Mouse (Mus musculus) brain, embryonic 14.5 days (tissue): Measurements from ENCODE around the gene Fndc7.

Experiments
- CTCF ChIP-seq: fragments of 200-500 bp; IDR thresholded peaks from 2 replicates; pipeline ENCODE4 v1.5.1; 2012; ENCODE audit warnings: inconsistent platforms, mild to moderate bottlenecking, moderate library complexity, borderline replicate concordance; ENCODE audit not compliant: insufficient read depth, insufficient read length; ENCODE audit errors: extremely low read depth
- POLR2A ChIP-seq: fragments of 200-500 bp; IDR thresholded peaks from 2 replicates; pipeline ENCODE4 v1.6.1; 2012; ENCODE audit warnings: mild to moderate bottlenecking, inconsistent platforms, borderline replicate concordance; ENCODE audit not compliant: poor library complexity, insufficient read depth, insufficient read length, severe bottlenecking; ENCODE audit errors: extremely low read depth

DNA sequence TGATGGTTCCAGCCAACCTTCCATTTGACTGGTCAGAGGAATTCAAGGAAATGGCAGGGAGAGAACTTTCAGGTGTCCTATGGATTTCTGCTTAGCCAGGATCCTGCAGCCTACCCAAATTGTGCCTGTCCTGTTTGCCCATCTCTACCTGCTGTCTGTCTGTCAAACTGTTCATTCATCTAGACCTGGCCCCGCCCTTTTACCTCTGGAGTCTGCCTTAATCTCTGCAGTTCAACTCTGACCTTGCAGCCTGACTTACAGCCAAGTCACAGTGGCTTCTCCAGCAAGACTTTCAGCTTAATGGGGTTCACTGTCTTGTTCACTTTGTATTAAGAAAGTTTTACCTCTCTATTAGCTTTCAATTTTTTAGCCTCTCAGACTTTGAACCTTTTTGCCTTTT, 36.5 kb upstream of the Fndc7 start:
- no peak for TF ChIP-seq CTCF
- TF ChIP-seq POLR2A, result no peak
